Mouse (Mus musculus) neural tube, embryonic 10.5 days (tissue): Measurements from ENCODE around the gene Stox2.
"Not testable (repeated sequence)": the region's sequence is repeated elsewhere in the genome, so short reads cannot be mapped to it uniquely, and the experiment has no call there.

Source experiments
- DNase-seq: peaks from one replicate; pipeline ENCODE4 v3.0.0-alpha.2; 2017; ENCODE audit warnings: low spot score; ENCODE audit errors: extremely low spot score

The Stox2 gene

GRCm38 (mm10) chr8:47446312-47447046 lies at the start of gene Stox2:
Gene Stox2 (minus strand): TSS chr8:47446362.
- no peak for DNase-seq

GRCm38 (mm10) chr8:47495428-47495827 lies 49.3 kb upstream of the Stox2 start:
- no peak for DNase-seq

GRCm38 (mm10) chr8:47494602-47495153 lies 48.5 kb upstream of the Stox2 start:
- DNase-seq = no peak

GRCm38 (mm10) chr8:47493106-47493505 lies 46.9 kb upstream of the Stox2 start:
- DNase-seq = no peak

GRCm38 (mm10) chr8:47487231-47487630 lies 41.1 kb upstream of the Stox2 start:
- no peak for DNase-seq

GRCm38 (mm10) chr8:47482354-47483071 lies 36.4 kb upstream of the Stox2 start:
- DNase-seq = no peak

GRCm38 (mm10) chr8:47480039-47480438 lies 33.9 kb upstream of the Stox2 start:
- no peak for DNase-seq

GRCm38 (mm10) chr8:47461650-47462049 lies 15.5 kb upstream of the Stox2 start:
- DNase-seq = no peak

GRCm38 (mm10) chr8:47459216-47459749 lies 13.1 kb upstream of the Stox2 start:
- DNase-seq = no peak

GRCm38 (mm10) chr8:47458591-47458990 lies 12.4 kb upstream of the Stox2 start:
- DNase-seq = no peak

- DNase-seq = not testable (repeated sequence)
Observed at GRCm38 (mm10) chr8:47449211-47449610, 3.0 kb upstream of the Stox2 start.

GRCm38 (mm10) chr8:47439271-47439670 lies 6.9 kb downstream of the Stox2 start:
- DNase-seq = no peak

GRCm38 (mm10) chr8:47437976-47438375 lies 8.2 kb downstream of the Stox2 start:
- DNase-seq = no peak

GRCm38 (mm10) chr8:47435861-47436260 lies 10.3 kb downstream of the Stox2 start:
- no peak for DNase-seq

- DNase-seq = no peak
Observed at GRCm38 (mm10) chr8:47435412-47435811, 10.8 kb downstream of the Stox2 start.

- no peak for DNase-seq
Observed at GRCm38 (mm10) chr8:47431263-47431662, 14.9 kb downstream of the Stox2 start.

GRCm38 (mm10) chr8:47414258-47414525 lies 32.0 kb downstream of the Stox2 start:
- not testable (repeated sequence) for DNase-seq

GRCm38 (mm10) chr8:47413524-47414257 lies 32.5 kb downstream of the Stox2 start:
- peak; percentile 69 for DNase-seq

- peak; percentile 82 for DNase-seq
Observed at GRCm38 (mm10) chr8:47412696-47413523, 33.3 kb downstream of the Stox2 start.

- DNase-seq = no peak
Observed at GRCm38 (mm10) chr8:47411994-47412695, 34.0 kb downstream of the Stox2 start.
